ENCODE assay signal across 1 mouse cellular context in genomic region chr10:13023985-13024384, GRCm38 (mm10). TPM values are rescaled to one million over a fixed set of nuclear protein-coding genes. Genes with fewer than 3 reads are reported as not detected.
"Had no signal": no experiment of that assay in that cellular context is flagged by ENCODE, and none has a peak within 500 bp of the region (broad histone marks: within the 10 kb centered on the region; RNA-seq: fewer than 3 reads in every experiment).

No protein-coding gene starts in this region.

RNA-seq across cellular contexts. Expression of gene Plagl1, which starts 36.3 kb away (rescaled TPM):
- total RNA-seq: megakaryocyte-erythroid progenitor cell, adult 5-6 weeks had no signal
